24 mouse cellular contexts compared by ENCODE assay signal in genomic region chr2:61561058-61561457, GRCm38 (mm10). TPM values are rescaled to one million over a fixed set of nuclear protein-coding genes. Genes with fewer than 3 reads are reported as not detected.
DNase-seq lines count a peak whose midpoint lies in the region; ATAC-seq and TF ChIP-seq lines count a peak whose summit lies in the region.
"Had no signal": no experiment of that assay in that cellular context is flagged by ENCODE, and none has a peak within 500 bp of the region (broad histone marks: within the 10 kb centered on the region; RNA-seq: fewer than 3 reads in every experiment).

No protein-coding gene starts in this region.

- no peaks in the 10 kb centered on the region for H3K9me3 ChIP-seq in forebrain, embryonic 11.5 days (ENCODE audit: control insufficient read depth, low read length)
- no peaks in the 10 kb centered on the region for H3K9me3 ChIP-seq in forebrain, postnatal 0 days (ENCODE audit: low read length)
- H3K9me3 ChIP-seq in midbrain, embryonic 11.5 days (ENCODE audit: control insufficient read depth, low read length), result no peaks in the 10 kb centered on the region
- no peaks in the 10 kb centered on the region for H3K9me3 ChIP-seq in midbrain, embryonic 10.5 days (replicated peaks)
- H3K9me3 ChIP-seq in midbrain, embryonic 14.5 days (ENCODE audit: control insufficient read depth, low read length), result no peaks in the 10 kb centered on the region
- H3K9me3 ChIP-seq in midbrain, embryonic 15.5 days, result no peaks in the 10 kb centered on the region
- H3K9me3 ChIP-seq: embryonic facial prominence, embryonic 12.5 days; embryonic facial prominence, embryonic 15.5 days; hindbrain, embryonic 10.5 days; hindbrain, embryonic 13.5 days; intestine, embryonic 15.5 days had no signal

- 9% methylated on average over 1 of the region's 1 CpGs for WGBS in forebrain, embryonic 11.5 days
- 0% methylated on average over 1 of the region's 1 CpGs for WGBS in forebrain, postnatal 0 days
- WGBS in midbrain, embryonic 11.5 days, result 0% methylated on average over 1 of the region's 1 CpGs
- WGBS in midbrain, embryonic 10.5 days, result 2% methylated on average over 1 of the region's 1 CpGs
- WGBS in midbrain, embryonic 14.5 days, result 0% methylated on average over 1 of the region's 1 CpGs
- WGBS in midbrain, embryonic 15.5 days, result 4% methylated on average over 1 of the region's 1 CpGs

- no peaks in the 10 kb centered on the region for H3K4me1 ChIP-seq in forebrain, embryonic 11.5 days (replicated peaks; ENCODE audit: control insufficient read depth, insufficient read depth, low read length)
- 0 out of 2 replicates have a peak, but pooled peaks cover 3% of the 10 kb centered on the region for H3K4me1 ChIP-seq in forebrain, postnatal 0 days (ENCODE audit: insufficient read depth)
- peaks cover 4% of the 10 kb centered on the region; the same call in 1 of the 2 replicates for H3K4me1 ChIP-seq in midbrain, embryonic 11.5 days (ENCODE audit: control insufficient read depth, insufficient read depth, low read length)
- peaks cover 9% of the 10 kb centered on the region; the same call in 1 of the 2 replicates for H3K4me1 ChIP-seq in midbrain, embryonic 10.5 days
- peaks cover 6% of the 10 kb centered on the region for H3K4me1 ChIP-seq in midbrain, embryonic 14.5 days (ENCODE audit: control insufficient read depth, insufficient read depth, low read length)
- peaks cover 3% of the 10 kb centered on the region; the same call in 1 of the 2 replicates for H3K4me1 ChIP-seq in midbrain, embryonic 15.5 days
- H3K4me1 ChIP-seq: embryonic facial prominence, embryonic 12.5 days; embryonic facial prominence, embryonic 15.5 days; intestine, embryonic 15.5 days had no signal

- no peaks in the 10 kb centered on the region for H3K27me3 ChIP-seq in forebrain, embryonic 11.5 days (ENCODE audit: control insufficient read depth, insufficient read depth, low read length)
- H3K27me3 ChIP-seq in forebrain, postnatal 0 days (ENCODE audit: insufficient read depth, low read length), result no peaks in the 10 kb centered on the region
- no peaks in the 10 kb centered on the region for H3K27me3 ChIP-seq in midbrain, embryonic 11.5 days (ENCODE audit: control insufficient read depth, insufficient read depth, low read length)
- H3K27me3 ChIP-seq in midbrain, embryonic 10.5 days (ENCODE audit: low read depth, poor library complexity, severe bottlenecking), result no peaks in the 10 kb centered on the region
- no peaks in the 10 kb centered on the region for H3K27me3 ChIP-seq in midbrain, embryonic 14.5 days (ENCODE audit: control insufficient read depth, insufficient read depth, low read length)
- H3K27me3 ChIP-seq in midbrain, embryonic 15.5 days (replicated peaks), result no peaks in the 10 kb centered on the region
- H3K27me3 ChIP-seq: embryonic facial prominence, embryonic 12.5 days; embryonic facial prominence, embryonic 15.5 days; hindbrain, embryonic 13.5 days; intestine, embryonic 15.5 days had no signal

- H3K4me3 ChIP-seq in forebrain, embryonic 11.5 days (ENCODE audit: low read depth, low read length), result no peak overlapping the region
- H3K4me3 ChIP-seq in forebrain, postnatal 0 days (ENCODE audit: low read depth, low read length), result no peak overlapping the region
- no peak overlapping the region for H3K4me3 ChIP-seq in midbrain, embryonic 11.5 days (ENCODE audit: low read depth, low read length)
- H3K4me3 ChIP-seq in midbrain, embryonic 10.5 days, result no peak overlapping the region
- no peak overlapping the region for H3K4me3 ChIP-seq in midbrain, embryonic 14.5 days (replicated peaks; ENCODE audit: low read depth, low read length)
- no peak overlapping the region for H3K4me3 ChIP-seq in midbrain, embryonic 15.5 days
- H3K4me3 ChIP-seq: embryonic facial prominence, embryonic 12.5 days; embryonic facial prominence, embryonic 15.5 days; gastrocnemius, adult 2 months; hindbrain, embryonic 10.5 days; hindbrain, embryonic 13.5 days; intestine, embryonic 15.5 days had no signal

- no peaks in the 10 kb centered on the region for H3K36me3 ChIP-seq in forebrain, embryonic 11.5 days (ENCODE audit: control insufficient read depth, insufficient read depth, low read length)
- H3K36me3 ChIP-seq in forebrain, postnatal 0 days (ENCODE audit: insufficient read depth), result no peaks in the 10 kb centered on the region
- H3K36me3 ChIP-seq in midbrain, embryonic 11.5 days (ENCODE audit: control insufficient read depth, insufficient read depth, low read length), result no peaks in the 10 kb centered on the region
- H3K36me3 ChIP-seq in midbrain, embryonic 10.5 days, result no peaks in the 10 kb centered on the region
- no peaks in the 10 kb centered on the region for H3K36me3 ChIP-seq in midbrain, embryonic 14.5 days (ENCODE audit: control insufficient read depth, insufficient read depth, low read length)
- no peaks in the 10 kb centered on the region for H3K36me3 ChIP-seq in midbrain, embryonic 15.5 days (replicated peaks)
- H3K36me3 ChIP-seq: embryonic facial prominence, embryonic 12.5 days; embryonic facial prominence, embryonic 15.5 days; hindbrain, embryonic 10.5 days; hindbrain, embryonic 13.5 days; intestine, embryonic 15.5 days had no signal

- TF ChIP-seq CTCF in forebrain, postnatal 0 days (IDR thresholded peaks at IDR 0.05; ENCODE audit: low read depth), result no peak

- H3K4me2 ChIP-seq in forebrain, embryonic 11.5 days (ENCODE audit: low read depth, low read length, severe bottlenecking), result no peak overlapping the region
- H3K4me2 ChIP-seq in forebrain, postnatal 0 days (ENCODE audit: low read depth), result no peak overlapping the region
- H3K4me2 ChIP-seq in midbrain, embryonic 11.5 days, result no peak overlapping the region
- H3K4me2 ChIP-seq in midbrain, embryonic 14.5 days (ENCODE audit: low read length), result no peak overlapping the region
- no peak overlapping the region for H3K4me2 ChIP-seq in midbrain, embryonic 15.5 days
- H3K4me2 ChIP-seq: embryonic facial prominence, embryonic 12.5 days; embryonic facial prominence, embryonic 15.5 days; heart, embryonic 11.5 days; hindbrain, embryonic 13.5 days; intestine, embryonic 15.5 days had no signal

- H3K27ac ChIP-seq in forebrain, embryonic 11.5 days (ENCODE audit: low read depth, low read length), result no peak overlapping the region
- no peak overlapping the region for H3K27ac ChIP-seq in forebrain, postnatal 0 days (ENCODE audit: low read depth, low read length)
- no peak overlapping the region for H3K27ac ChIP-seq in midbrain, embryonic 11.5 days (ENCODE audit: low read depth, low read length)
- H3K27ac ChIP-seq in midbrain, embryonic 10.5 days (replicated peaks), result no peak overlapping the region
- no peak overlapping the region for H3K27ac ChIP-seq in midbrain, embryonic 14.5 days (replicated peaks; ENCODE audit: low read depth, low read length)
- H3K27ac ChIP-seq in midbrain, embryonic 15.5 days, result no peak overlapping the region
- H3K27ac ChIP-seq: embryonic facial prominence, embryonic 12.5 days; embryonic facial prominence, embryonic 15.5 days; gastrocnemius, adult 2 months; hindbrain, embryonic 10.5 days; hindbrain, embryonic 13.5 days; intestine, embryonic 15.5 days had no signal

- 0 out of 2 replicates have a peak, but pooled peaks have one; percentile 55 for ATAC-seq in forebrain, embryonic 11.5 days (replicated peaks; ENCODE audit: low FRiP score)
- ATAC-seq in forebrain, postnatal 0 days, result no peak
- ATAC-seq in midbrain, embryonic 11.5 days (ENCODE audit: low FRiP score), result peak; percentile 81
- no peak for ATAC-seq in midbrain, embryonic 14.5 days (ENCODE audit: low FRiP score, low TSS enrichment)
- no peak for ATAC-seq in midbrain, embryonic 15.5 days (replicated peaks)
- ATAC-seq: forebrain, embryonic 16.5 days; hindbrain, embryonic 16.5 days; intestine, embryonic 15.5 days had no signal

- no peak for DNase-seq in forebrain, embryonic 11.5 days (ENCODE audit: low spot score)
- DNase-seq in forebrain, postnatal 0 days, result no peak
- DNase-seq in midbrain, embryonic 11.5 days (ENCODE audit: low spot score, missing footprints), result no peak
- DNase-seq in midbrain, embryonic 10.5 days (ENCODE audit: low spot score), result no peak
- DNase-seq in midbrain, embryonic 14.5 days, result peak; percentile 12
- DNase-seq: adrenal gland, adult 2 months; adrenal gland, postnatal 14 days; cerebellum, adult 11 months; cerebellum, adult 2 months; cerebellum, adult 9-11 months; cerebellum, postnatal 25 days; gastrocnemius, adult 2 months; gastrocnemius, postnatal 14 days; heart, adult 11 months; heart, postnatal 36 days had no signal

- no peak overlapping the region for H3K9ac ChIP-seq in forebrain, embryonic 11.5 days (ENCODE audit: low read length)
- no peak overlapping the region for H3K9ac ChIP-seq in forebrain, postnatal 0 days
- no peak overlapping the region for H3K9ac ChIP-seq in midbrain, embryonic 11.5 days (ENCODE audit: low read length)
- H3K9ac ChIP-seq in midbrain, embryonic 14.5 days (replicated peaks; ENCODE audit: low read length), result no peak overlapping the region
- H3K9ac ChIP-seq in midbrain, embryonic 15.5 days, result no peak overlapping the region
- H3K9ac ChIP-seq: embryonic facial prominence, embryonic 12.5 days; embryonic facial prominence, embryonic 15.5 days; hindbrain, embryonic 13.5 days; intestine, embryonic 15.5 days had no signal

RNA-seq across cellular contexts. Expression of gene Tank, which starts 17.3 kb away (rescaled TPM):
- polyA plus RNA-seq in forebrain, embryonic 11.5 days (2014; fragmentation: Nextera tagmentation; extraction: Ambion mirVana), result 33.3 and 33.8 TPM in 2 replicates
- 26.9 and 35.5 TPM in 2 replicates for total RNA-seq in forebrain, postnatal 0 days (2014; rRNA removed)
- 22.5 and 24.5 TPM in 2 replicates for polyA plus RNA-seq in forebrain, postnatal 0 days (2015; fragmentation: Nextera tagmentation; extraction: Ambion mirVana)
- 38.1 and 39.4 TPM in 2 replicates for polyA plus RNA-seq in midbrain, embryonic 11.5 days (2014; fragmentation: Nextera tagmentation; extraction: Ambion mirVana)
- 24.2 and 27.1 TPM in 2 replicates for polyA plus RNA-seq in midbrain, embryonic 10.5 days (2016; fragmentation: Nextera tagmentation; extraction: Ambion mirVana)
- 33.3 and 37.1 TPM in 2 replicates for polyA plus RNA-seq in midbrain, embryonic 14.5 days (2014; fragmentation: Nextera tagmentation; extraction: Ambion mirVana)
- 25.9 and 28.4 TPM in 2 replicates for polyA plus RNA-seq in midbrain, embryonic 15.5 days (2015; fragmentation: Nextera tagmentation; extraction: Ambion mirVana)

Comparison
In these comparisons a context has a peak if more than half of its experiments do, and no peak if none do; other contexts are left out.
1. ATAC-seq: peak in forebrain, embryonic 11.5 days (single experiment) and midbrain, embryonic 11.5 days (single experiment); none in forebrain, postnatal 0 days (single experiment), midbrain, embryonic 14.5 days (single experiment) and midbrain, embryonic 15.5 days (single experiment).